Mouse (Mus musculus) kidney, embryonic 16.5 days (tissue): Measurements from ENCODE around the gene Tmem160. TPM values are rescaled to one million over a fixed set of nuclear protein-coding genes. Genes with fewer than 3 reads are reported as not detected.
A peak's percentile ranks its signal among the peaks of the same experiment; 100 is the strongest.

Experiments used
- ATAC-seq: fragments of 200-750 bp; cut with Nextera tagmentation; 2 replicates; pipeline ENCODE4 v1.8.0; 2017; ENCODE audit warnings: moderate TSS enrichment; ENCODE audit not compliant: low FRiP score, low TSS enrichment
- H3K27ac ChIP-seq: fragments of 300-500 bp; sonication (generic); 2 replicates; pipeline ENCODE4 v1.5.1; 2014; ENCODE audit warnings: low read length
- H3K27me3 ChIP-seq: fragments of 300-500 bp; sonication (generic); 2 replicates; pipeline ENCODE4 v1.6.1; 2014; ENCODE audit warnings: low read length, control low read depth, mixed read lengths; ENCODE audit not compliant: insufficient read depth
- H3K36me3 ChIP-seq: fragments of 300-500 bp; sonication (generic); 2 replicates; pipeline ENCODE4 v1.6.1; 2014; ENCODE audit warnings: low read length, control low read depth, mixed read lengths; ENCODE audit not compliant: insufficient read depth
- H3K4me1 ChIP-seq: fragments of 300-500 bp; sonication (generic); 2 replicates; pipeline ENCODE4 v1.6.1; 2014; ENCODE audit warnings: low read length, control low read depth, mixed read lengths; ENCODE audit not compliant: insufficient read depth
- H3K4me2 ChIP-seq: fragments of 300-500 bp; sonication (generic); replicated peaks from 2 replicates; pipeline ENCODE4 v1.6.1; 2014; ENCODE audit warnings: low read depth, low read length
- H3K4me3 ChIP-seq: fragments of 300-500 bp; sonication (generic); 2 replicates; pipeline ENCODE4 v1.5.1; 2014; ENCODE audit warnings: mild to moderate bottlenecking, low read length
- H3K9ac ChIP-seq: fragments of 300-500 bp; sonication (generic); replicated peaks from 2 replicates; pipeline ENCODE4 v1.6.1; 2014; ENCODE audit warnings: low read length
- H3K9me3 ChIP-seq: fragments of 300-500 bp; sonication (generic); 2 replicates; pipeline ENCODE4 v1.6.1; 2016; ENCODE audit warnings: low read length, control low read depth
- WGBS: fragments of 180-500 bp; shearing (Covaris S2); extraction: QIAGEN DNeasy Blood & Tissue Kit; methylation state at CpG from one replicate; pipeline ENCODE4 v1.1.7; 2014; 5-methylcytosine and 5-hydroxymethylcytosine counted together
- polyA plus RNA-seq: library from polyadenylated mRNA; unstranded; fragments of >200 nt; fragmentation: Nextera tagmentation; extraction: Ambion mirVana; gene quantifications from 2 replicates; pipeline ENCODE4 v1.2.1, GENCODE M21; 2015

The Tmem160 gene
- polyA plus RNA-seq, 1 experiment from 2014 or later, result 50.7 TPM

GRCm38 (mm10) chr7:16475764-16476599 is 23.4 kb downstream of the Tmem160 start:
- Histone ChIP-seq H3K4me3 (peak overlapping the region; percentile 43), H3K27ac (no peak overlapping the region), H3K4me2 (peak overlapping the region; percentile 60), H3K27me3 (peaks cover 66% of the 10 kb centered on the region), H3K9ac (no peak overlapping the region), H3K36me3 (no peaks in the 10 kb centered on the region), H3K9me3 (no peaks in the 10 kb centered on the region), H3K4me1 (peaks cover 20% of the 10 kb centered on the region)
- WGBS, result 1% methylated on average over 54 of the region's 59 CpGs
- no peak for ATAC-seq

- under 1% methylated on average over 34 of the region's 34 CpGs for WGBS
- Histone ChIP-seq H3K4me1 (peaks cover 20% of the 10 kb centered on the region), H3K9ac (no peak overlapping the region), H3K36me3 (no peaks in the 10 kb centered on the region), H3K9me3 (no peaks in the 10 kb centered on the region), H3K27ac (no peak overlapping the region), H3K4me2 (peak overlapping the region; percentile 60), H3K4me3 (peak overlapping the region; percentile 43), H3K27me3 (peaks cover 60% of the 10 kb centered on the region)
- peak; percentile 39; the same call in 1 of the 2 replicates for ATAC-seq
Measured at GRCm38 (mm10) chr7:16476600-16476989, 24.0 kb downstream of the Tmem160 start.

GRCm38 (mm10) chr7:16477628-16478027 is 25.0 kb downstream of the Tmem160 start, which contains the start of gene Npas1:
Gene Npas1 (minus strand): TSS chr7:16477728.
- Histone ChIP-seq H3K4me2 (peak within 1 kb of the TSS; percentile 60), H3K27me3 (peaks cover 52% of the 10 kb centered on the region), H3K4me1 (peaks cover 20% of the 10 kb centered on the region), H3K36me3 (no peaks in the 10 kb centered on the region), H3K9me3 (no peaks in the 10 kb centered on the region), H3K4me3 (peak within 1 kb of the TSS; percentile 43), H3K9ac (no peak within 1 kb of the TSS), H3K27ac (no peak within 1 kb of the TSS)
- 88% methylated on average over 8 of the region's 8 CpGs for WGBS
- ATAC-seq, result no peak

GRCm38 (mm10) chr7:16488816-16489215 is 36.2 kb downstream of the Tmem160 start:
- no peaks in the 10 kb centered on the region for H3K9me3 ChIP-seq
- no peaks in the 10 kb centered on the region for H3K27me3 ChIP-seq
- H3K9ac ChIP-seq, result no peak overlapping the region
- no peaks in the 10 kb centered on the region for H3K4me1 ChIP-seq
- no peaks in the 10 kb centered on the region for H3K36me3 ChIP-seq
- no peak overlapping the region for H3K4me3 ChIP-seq
- no peak overlapping the region for H3K27ac ChIP-seq
- ATAC-seq, result no peak
- H3K4me2 ChIP-seq, result no peak overlapping the region

DNA sequence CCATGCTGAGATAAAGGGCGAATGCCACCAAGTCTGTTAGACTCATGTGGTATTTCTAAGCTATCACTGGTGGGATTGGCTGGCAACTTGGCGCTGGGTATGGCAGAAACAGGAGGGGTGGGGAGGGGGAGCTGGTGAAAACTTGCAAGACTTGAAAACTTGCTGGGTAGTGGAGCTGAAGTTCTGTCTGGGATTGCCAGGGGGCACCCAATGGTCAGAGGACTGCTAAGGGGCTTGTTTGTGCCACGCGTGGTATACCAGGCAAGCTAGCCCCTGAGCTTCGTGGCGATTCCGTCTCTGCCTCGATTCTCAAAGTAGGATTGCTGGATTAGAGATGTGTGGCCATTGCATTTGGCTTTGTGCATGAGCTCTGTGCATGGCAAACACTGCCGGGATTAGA is 37.4 kb downstream of the Tmem160 start:
- Histone ChIP-seq H3K27ac (no peak overlapping the region), H3K4me2 (no peak overlapping the region), H3K4me3 (no peak overlapping the region), H3K4me1 (no peaks in the 10 kb centered on the region), H3K9me3 (no peaks in the 10 kb centered on the region), H3K9ac (no peak overlapping the region), H3K36me3 (no peaks in the 10 kb centered on the region), H3K27me3 (no peaks in the 10 kb centered on the region)
- no peak for ATAC-seq
- WGBS, result 88% methylated on average over 9 of the region's 9 CpGs

DNA sequence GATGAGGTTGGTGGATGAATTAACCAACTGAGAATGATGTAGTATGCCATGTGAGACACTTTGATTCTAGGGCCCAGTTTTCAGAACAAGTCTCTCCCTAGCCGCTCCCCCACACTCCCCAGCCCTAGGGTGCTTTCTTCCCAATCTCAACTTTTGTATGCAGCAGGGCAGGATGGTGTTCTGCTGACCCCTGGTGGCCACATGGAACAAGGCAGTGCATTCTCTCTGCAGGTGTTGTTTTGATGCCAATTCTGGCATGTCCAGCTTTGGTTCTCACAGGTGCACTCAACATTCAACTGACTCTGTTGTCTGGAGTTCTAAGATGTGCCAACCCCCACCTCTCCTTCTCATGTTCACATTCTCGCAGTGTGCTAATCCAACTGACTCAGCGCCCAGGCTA is 39.2 kb downstream of the Tmem160 start:
- no peak for ATAC-seq
- H3K4me3 ChIP-seq, result no peak overlapping the region
- H3K27ac ChIP-seq, result no peak overlapping the region
- no peak overlapping the region for H3K9ac ChIP-seq
- H3K9me3 ChIP-seq, result no peaks in the 10 kb centered on the region
- H3K4me2 ChIP-seq, result no peak overlapping the region
- 40% methylated on average over 3 of the region's 3 CpGs for WGBS
- H3K36me3 ChIP-seq, result peaks cover 6% of the 10 kb centered on the region
- H3K27me3 ChIP-seq, result no peaks in the 10 kb centered on the region
- no peaks in the 10 kb centered on the region for H3K4me1 ChIP-seq

GRCm38 (mm10) chr7:16492211-16492610 is 39.6 kb downstream of the Tmem160 start:
- WGBS, result 62% methylated on average over 3 of the region's 3 CpGs
- no peaks in the 10 kb centered on the region for H3K4me1 ChIP-seq
- no peak overlapping the region for H3K4me2 ChIP-seq
- no peak overlapping the region for H3K4me3 ChIP-seq
- H3K36me3 ChIP-seq, result peaks cover 10% of the 10 kb centered on the region
- H3K27ac ChIP-seq, result no peak overlapping the region
- H3K9ac ChIP-seq, result no peak overlapping the region
- no peak for ATAC-seq
- no peaks in the 10 kb centered on the region for H3K9me3 ChIP-seq
- no peaks in the 10 kb centered on the region for H3K27me3 ChIP-seq

GRCm38 (mm10) chr7:16493361-16493760 is 40.8 kb downstream of the Tmem160 start:
- Histone ChIP-seq H3K9ac (no peak overlapping the region), H3K36me3 (peaks cover 22% of the 10 kb centered on the region), H3K4me1 (no peaks in the 10 kb centered on the region), H3K4me3 (no peak overlapping the region), H3K27me3 (no peaks in the 10 kb centered on the region), H3K9me3 (no peaks in the 10 kb centered on the region), H3K27ac (no peak overlapping the region), H3K4me2 (no peak overlapping the region)
- ATAC-seq, result no peak
- WGBS, result 28% methylated on average over 2 of the region's 2 CpGs

GRCm38 (mm10) chr7:16496260-16496659 is 43.7 kb downstream of the Tmem160 start:
- Histone ChIP-seq H3K27me3 (no peaks in the 10 kb centered on the region), H3K4me3 (no peak overlapping the region), H3K4me2 (no peak overlapping the region), H3K27ac (no peak overlapping the region), H3K9me3 (no peaks in the 10 kb centered on the region), H3K36me3 (peaks cover 27% of the 10 kb centered on the region), H3K9ac (no peak overlapping the region), H3K4me1 (no peaks in the 10 kb centered on the region)
- 70% methylated on average over 3 of the region's 3 CpGs for WGBS
- no peak for ATAC-seq

- no peaks in the 10 kb centered on the region for H3K4me1 ChIP-seq
- H3K27ac ChIP-seq, result no peak overlapping the region
- H3K36me3 ChIP-seq, result peaks cover 53% of the 10 kb centered on the region
- no peak overlapping the region for H3K4me3 ChIP-seq
- no peak for ATAC-seq
- H3K9ac ChIP-seq, result no peak overlapping the region
- no peaks in the 10 kb centered on the region for H3K27me3 ChIP-seq
- no peaks in the 10 kb centered on the region for H3K9me3 ChIP-seq
- no peak overlapping the region for H3K4me2 ChIP-seq
- 91% methylated on average over 6 of the region's 6 CpGs for WGBS
Measured at GRCm38 (mm10) chr7:16499671-16500104, 47.1 kb downstream of the Tmem160 start.
